Mouse (Mus musculus) hindbrain, postnatal 0 days (tissue): ENCODE data around the gene Pim3. TPM values are rescaled to one million over a fixed set of nuclear protein-coding genes. Genes with fewer than 3 reads are reported as not detected.

Source experiments
- ATAC-seq: fragments of 200-750 bp; cut with Nextera tagmentation; 2 replicates; pipeline ENCODE4 v1.8.0; 2017; ENCODE audit warnings: mild to moderate bottlenecking, moderate TSS enrichment, moderate library complexity
- DNase-seq: peaks from one replicate; pipeline ENCODE4 v3.0.0-alpha.2; 2015; ENCODE audit warnings: low spot score
- H3K27ac ChIP-seq: fragments of 300-500 bp; sonication (generic); 2 replicates; pipeline ENCODE4 v1.5.1; 2014; ENCODE audit warnings: mild to moderate bottlenecking
- H3K27me3 ChIP-seq: fragments of 300-500 bp; sonication (generic); 2 replicates; pipeline ENCODE4 v1.6.1; 2014; ENCODE audit warnings: low read length, mixed read lengths; ENCODE audit not compliant: insufficient read depth
- H3K36me3 ChIP-seq: fragments of 300-500 bp; sonication (generic); 2 replicates; pipeline ENCODE4 v1.6.1; 2014; ENCODE audit warnings: low read length, mixed read lengths; ENCODE audit not compliant: insufficient read depth
- H3K4me1 ChIP-seq: fragments of 300-500 bp; sonication (generic); 2 replicates; pipeline ENCODE4 v1.6.1; 2014; ENCODE audit warnings: antibody characterized with exemption, low read length, mixed read lengths; ENCODE audit not compliant: insufficient read depth
- H3K4me2 ChIP-seq: fragments of 300-500 bp; sonication (generic); 2 replicates; pipeline ENCODE4 v1.6.1; 2014; ENCODE audit warnings: low read depth, mild to moderate bottlenecking, low read length, moderate library complexity, mixed read lengths
- H3K4me3 ChIP-seq: fragments of 300-500 bp; sonication (generic); 2 replicates; pipeline ENCODE4 v1.5.1; 2014; ENCODE audit warnings: low read length
- H3K9ac ChIP-seq: fragments of 300-500 bp; sonication (generic); replicated peaks from 2 replicates; pipeline ENCODE4 v1.6.1; 2014; ENCODE audit warnings: mild to moderate bottlenecking, low read length, moderate library complexity, mixed read lengths
- H3K9me3 ChIP-seq: fragments of 300-500 bp; sonication (generic); 2 replicates; pipeline ENCODE4 v1.6.1; 2016; ENCODE audit warnings: low read length, mixed read lengths
- CTCF ChIP-seq: IDR thresholded peaks from 2 replicates; pipeline ENCODE4 v1.5.1; 2016; ENCODE audit warnings: antibody characterized with exemption, control low read depth, low read depth
- WGBS: fragments of 180-500 bp; shearing (Covaris S2); extraction: QIAGEN DNeasy Blood & Tissue Kit; methylation state at CpG from one replicate; pipeline ENCODE4 v1.1.7; 2014; 5-methylcytosine and 5-hydroxymethylcytosine counted together
- polyA plus RNA-seq: library from polyadenylated mRNA; unstranded; fragments of >200 nt; fragmentation: Nextera tagmentation; extraction: Ambion mirVana; gene quantifications from 2 replicates; pipeline ENCODE4 v1.2.1, GENCODE M21; 2015
- total RNA-seq: library from RNA; depleted of rRNA; stranded (reverse); fragments of >200 nt; gene quantifications from 2 replicates; pipeline ENCODE4 v1.2.3, GENCODE M21; 2014

The Pim3 gene
- total and polyA plus RNA-seq, 2 experiments from 2014 or later = 69.8 to 104 TPM

- DNase-seq (no peak), ATAC-seq (no peak)
- H3K27ac ChIP-seq = no peak overlapping the region
- TF ChIP-seq CTCF = no peak
- 74% methylated on average over 5 of the region's 5 CpGs for WGBS
- H3K9me3 ChIP-seq = no peaks in the 10 kb centered on the region
- H3K4me1 ChIP-seq = peaks cover 8% of the 10 kb centered on the region
- no peak overlapping the region for H3K9ac ChIP-seq
- H3K4me2 ChIP-seq = no peak overlapping the region
- no peaks in the 10 kb centered on the region for H3K36me3 ChIP-seq
- H3K27me3 ChIP-seq = no peaks in the 10 kb centered on the region
- H3K4me3 ChIP-seq = no peak overlapping the region
Measured at GRCm38 (mm10) chr15:88856613-88857012, 5.4 kb upstream of the Pim3 start.

GRCm38 (mm10) chr15:88857361-88857760, 4.6 kb upstream of the Pim3 start:
- Histone ChIP-seq H3K9ac (no peak overlapping the region), H3K4me2 (no peak overlapping the region), H3K36me3 (no peaks in the 10 kb centered on the region), H3K4me1 (peaks cover 10% of the 10 kb centered on the region), H3K27me3 (no peaks in the 10 kb centered on the region), H3K27ac (0 out of 2 replicates have a peak overlapping the region, but pooled peaks have one; percentile 32), H3K4me3 (no peak overlapping the region), H3K9me3 (no peaks in the 10 kb centered on the region)
- ATAC-seq (no peak), DNase-seq (no peak)
- 95% methylated on average over 7 of the region's 7 CpGs for WGBS
- no peak for TF ChIP-seq CTCF

GRCm38 (mm10) chr15:88858141-88858541, 3.8 kb upstream of the Pim3 start:
- 64% methylated on average over 3 of the region's 3 CpGs for WGBS
- no peak overlapping the region for H3K4me2 ChIP-seq
- H3K4me3 ChIP-seq = no peak overlapping the region
- no peak overlapping the region for H3K9ac ChIP-seq
- peaks cover 10% of the 10 kb centered on the region for H3K4me1 ChIP-seq
- peak; percentile 23 for DNase-seq
- no peak for ATAC-seq
- no peak for TF ChIP-seq CTCF
- no peaks in the 10 kb centered on the region for H3K9me3 ChIP-seq
- H3K36me3 ChIP-seq = no peaks in the 10 kb centered on the region
- no peaks in the 10 kb centered on the region for H3K27me3 ChIP-seq
- peak overlapping the region; percentile 32; the same call in 1 of the 2 replicates for H3K27ac ChIP-seq

- 72% methylated on average over 2 of the region's 2 CpGs for WGBS
- Histone ChIP-seq H3K9ac (no peak overlapping the region), H3K4me1 (peaks cover 10% of the 10 kb centered on the region), H3K27me3 (no peaks in the 10 kb centered on the region), H3K4me3 (no peak overlapping the region), H3K4me2 (no peak overlapping the region), H3K27ac (peak overlapping the region; percentile 32; the same call in 1 of the 2 replicates), H3K36me3 (no peaks in the 10 kb centered on the region), H3K9me3 (no peaks in the 10 kb centered on the region)
- ATAC-seq (no peak), DNase-seq (no peak)
- no peak for TF ChIP-seq CTCF
Measured at GRCm38 (mm10) chr15:88858707-88859106, 3.3 kb upstream of the Pim3 start.

- no peak for TF ChIP-seq CTCF
- no peak for DNase-seq
- 74% methylated on average over 8 of the region's 8 CpGs for WGBS
- no peak overlapping the region for H3K9ac ChIP-seq
- H3K27me3 ChIP-seq = no peaks in the 10 kb centered on the region
- no peak overlapping the region for H3K27ac ChIP-seq
- H3K9me3 ChIP-seq = no peaks in the 10 kb centered on the region
- no peak for ATAC-seq
- peaks cover under 1% of the 10 kb centered on the region; the same call in 1 of the 2 replicates for H3K36me3 ChIP-seq
- H3K4me3 ChIP-seq = no peak overlapping the region
- peaks cover 14% of the 10 kb centered on the region for H3K4me1 ChIP-seq
- H3K4me2 ChIP-seq = no peak overlapping the region
Measured at GRCm38 (mm10) chr15:88859206-88859970, 2.6 kb upstream of the Pim3 start.

- no peak for TF ChIP-seq CTCF
- H3K27me3 ChIP-seq = no peaks in the 10 kb centered on the region
- H3K4me1 ChIP-seq = peaks cover 22% of the 10 kb centered on the region
- H3K36me3 ChIP-seq = peaks cover 14% of the 10 kb centered on the region
- no peak for ATAC-seq
- no peak overlapping the region for H3K4me3 ChIP-seq
- H3K27ac ChIP-seq = no peak overlapping the region
- DNase-seq = no peak
- no peak overlapping the region for H3K9ac ChIP-seq
- WGBS = 94% methylated on average over 3 of the region's 3 CpGs
- no peaks in the 10 kb centered on the region for H3K9me3 ChIP-seq
- H3K4me2 ChIP-seq = no peak overlapping the region
Measured at GRCm38 (mm10) chr15:88860781-88861180, 1.2 kb upstream of the Pim3 start.
